Mouse (Mus musculus) midbrain, embryonic 11.5 days (tissue): Measurements from ENCODE around the gene Arfip2. TPM values are rescaled to one million over a fixed set of nuclear protein-coding genes. Genes with fewer than 3 reads are reported as not detected.

Source experiments
- ATAC-seq: fragments of 200-750 bp; cut with Nextera tagmentation; 2 replicates; pipeline ENCODE4 v1.8.0; 2017; ENCODE audit warnings: moderate TSS enrichment, moderate library complexity; ENCODE audit not compliant: low FRiP score
- DNase-seq: peaks from one replicate; pipeline ENCODE4 v3.0.0; 2015; ENCODE audit warnings: low spot score; ENCODE audit errors: missing footprints
- H3K27ac ChIP-seq: fragments of 300-500 bp; sonication (generic); 2 replicates; pipeline ENCODE4 v1.5.1; 2014; ENCODE audit warnings: low read depth, low read length
- H3K27me3 ChIP-seq: fragments of 300-500 bp; sonication (generic); 2 replicates; pipeline ENCODE4 v1.6.1; 2014; ENCODE audit warnings: mild to moderate bottlenecking, low read length, moderate library complexity, mixed read lengths; ENCODE audit not compliant: control insufficient read depth, insufficient read depth
- H3K36me3 ChIP-seq: fragments of 300-500 bp; sonication (generic); 2 replicates; pipeline ENCODE4 v1.6.1; 2014; ENCODE audit warnings: mild to moderate bottlenecking, low read length, moderate library complexity, mixed read lengths; ENCODE audit not compliant: control insufficient read depth, insufficient read depth
- H3K4me1 ChIP-seq: fragments of 300-500 bp; sonication (generic); 2 replicates; pipeline ENCODE4 v1.6.1; 2014; ENCODE audit warnings: low read length; ENCODE audit not compliant: control insufficient read depth, insufficient read depth
- H3K4me2 ChIP-seq: fragments of 300-500 bp; sonication (generic); 2 replicates; pipeline ENCODE4 v1.6.1; 2014; ENCODE audit warnings: mild to moderate bottlenecking, moderate library complexity
- H3K4me3 ChIP-seq: fragments of 300-500 bp; sonication (generic); 2 replicates; pipeline ENCODE4 v1.5.1; 2014; ENCODE audit warnings: low read depth, low read length
- H3K9ac ChIP-seq: fragments of 300-500 bp; sonication (generic); 2 replicates; pipeline ENCODE4 v1.6.1; 2014; ENCODE audit warnings: low read length
- H3K9me3 ChIP-seq: fragments of 300-500 bp; sonication (generic); 2 replicates; pipeline ENCODE4 v1.6.1; 2016; ENCODE audit warnings: low read length; ENCODE audit not compliant: control insufficient read depth
- WGBS: fragments of 180-500 bp; shearing (Covaris S2); extraction: QIAGEN DNeasy Blood & Tissue Kit; methylation state at CpG from one replicate; pipeline ENCODE4 v1.1.7; 2014; 5-methylcytosine and 5-hydroxymethylcytosine counted together
- polyA plus RNA-seq: library from polyadenylated mRNA; unstranded; fragments of >200 nt; fragmentation: Nextera tagmentation; extraction: Ambion mirVana; gene quantifications from 2 replicates; pipeline ENCODE4 v1.2.1, GENCODE M21; 2014

The Arfip2 gene
- 70.1 and 72.9 TPM in 2 replicates for polyA plus RNA-seq

DNA sequence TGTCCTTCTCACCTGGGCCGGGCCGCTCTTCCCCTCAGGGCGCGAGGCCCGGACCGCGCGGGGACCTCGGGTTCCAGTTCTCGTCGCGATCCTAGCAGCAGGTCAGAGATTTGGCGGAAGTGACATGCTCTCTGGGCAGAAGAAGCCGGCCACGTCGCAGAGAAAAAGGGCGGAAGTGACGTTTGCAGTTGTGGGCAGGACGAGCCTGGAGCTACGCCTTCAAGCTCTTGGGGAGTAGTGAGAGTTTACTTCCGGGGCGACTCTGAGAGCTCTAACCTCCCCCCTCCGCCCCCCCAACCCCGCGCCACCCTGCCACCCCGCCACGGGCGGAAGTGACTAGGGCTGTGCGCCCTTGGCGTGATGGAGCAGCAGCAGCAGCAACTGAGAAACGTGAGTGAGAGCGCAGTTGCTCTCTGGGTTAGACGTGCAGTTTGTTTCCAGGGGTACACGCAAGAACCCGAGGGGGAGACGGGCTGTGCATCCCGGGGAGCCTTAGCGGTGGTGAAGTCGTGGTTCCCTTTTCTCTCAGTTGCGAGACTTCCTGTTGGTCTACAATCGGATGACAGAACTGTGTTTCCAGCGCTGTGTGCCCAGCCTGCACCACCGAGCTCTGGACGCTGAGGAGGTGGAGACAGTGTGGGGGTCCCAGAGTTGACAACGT lies at the start of gene Arfip2, which contains the start of gene Gm45799:
Arfip2 (minus strand) TSS at position 184 of the 661 bp plus-strand sequence.
Gm45799 (plus strand) TSS at position 320 of the 661 bp plus-strand sequence.
- Histone ChIP-seq H3K4me2 (peak within 1 kb of the TSS; percentile 96), H3K27me3 (no peaks in the 10 kb centered on the region), H3K27ac (peak within 1 kb of the TSS; percentile 28; the same call in 1 of the 2 replicates), H3K4me1 (peaks cover 14% of the 10 kb centered on the region), H3K4me3 (peak within 1 kb of the TSS; percentile 63), H3K9ac (peak within 1 kb of the TSS; percentile 84), H3K36me3 (peaks cover 6% of the 10 kb centered on the region), H3K9me3 (no peaks in the 10 kb centered on the region)
- 0% methylated on average over 45 of the region's 45 CpGs for WGBS
- DNase-seq (peak; percentile 100), ATAC-seq (peak; percentile 96)

DNA sequence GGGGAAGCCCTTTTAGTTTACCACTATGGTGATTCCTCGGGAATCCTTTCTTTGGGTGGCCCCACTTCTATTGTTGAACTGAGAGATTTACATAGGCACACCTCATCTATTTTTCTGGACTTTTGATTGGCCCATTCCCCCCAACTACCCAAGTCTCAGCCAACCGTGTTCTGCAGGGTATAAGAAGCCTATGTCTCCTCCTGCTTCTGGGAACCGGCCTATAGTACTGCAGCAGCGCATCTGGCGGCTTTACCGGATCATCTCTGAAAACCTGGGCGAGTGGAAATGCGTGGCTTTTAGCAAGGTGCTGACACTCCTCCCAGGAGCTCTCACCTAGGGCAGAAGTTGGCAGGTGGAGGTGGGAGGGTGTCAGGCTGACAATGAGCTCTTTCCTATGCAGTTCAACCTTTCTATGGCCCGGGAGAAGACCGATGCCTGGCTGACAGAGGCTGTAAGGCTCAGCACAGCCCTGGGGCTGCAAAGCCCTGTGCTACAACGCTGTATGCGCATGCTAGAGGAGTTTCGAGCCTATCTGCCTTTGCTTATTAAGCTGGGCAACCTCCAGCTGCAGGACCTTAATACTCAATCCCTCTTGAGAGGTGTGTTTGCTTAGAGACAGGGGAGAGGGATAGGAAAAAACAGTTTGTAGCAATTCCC lies 45.5 kb upstream of the Arfip2 start:
- WGBS, result 8% methylated on average over 13 of the region's 13 CpGs
- ATAC-seq, result peak; percentile 70
- no peaks in the 10 kb centered on the region for H3K36me3 ChIP-seq
- H3K4me3 ChIP-seq, result no peak overlapping the region
- no peak overlapping the region for H3K27ac ChIP-seq
- H3K27me3 ChIP-seq, result no peaks in the 10 kb centered on the region
- no peak overlapping the region; the same call in 1 of the 2 replicates for H3K9ac ChIP-seq
- H3K4me1 ChIP-seq, result no peaks in the 10 kb centered on the region; the same call in 1 of the 2 replicates
- peak overlapping the region; percentile 28 for H3K4me2 ChIP-seq
- DNase-seq, result no peak
- no peaks in the 10 kb centered on the region for H3K9me3 ChIP-seq

DNA sequence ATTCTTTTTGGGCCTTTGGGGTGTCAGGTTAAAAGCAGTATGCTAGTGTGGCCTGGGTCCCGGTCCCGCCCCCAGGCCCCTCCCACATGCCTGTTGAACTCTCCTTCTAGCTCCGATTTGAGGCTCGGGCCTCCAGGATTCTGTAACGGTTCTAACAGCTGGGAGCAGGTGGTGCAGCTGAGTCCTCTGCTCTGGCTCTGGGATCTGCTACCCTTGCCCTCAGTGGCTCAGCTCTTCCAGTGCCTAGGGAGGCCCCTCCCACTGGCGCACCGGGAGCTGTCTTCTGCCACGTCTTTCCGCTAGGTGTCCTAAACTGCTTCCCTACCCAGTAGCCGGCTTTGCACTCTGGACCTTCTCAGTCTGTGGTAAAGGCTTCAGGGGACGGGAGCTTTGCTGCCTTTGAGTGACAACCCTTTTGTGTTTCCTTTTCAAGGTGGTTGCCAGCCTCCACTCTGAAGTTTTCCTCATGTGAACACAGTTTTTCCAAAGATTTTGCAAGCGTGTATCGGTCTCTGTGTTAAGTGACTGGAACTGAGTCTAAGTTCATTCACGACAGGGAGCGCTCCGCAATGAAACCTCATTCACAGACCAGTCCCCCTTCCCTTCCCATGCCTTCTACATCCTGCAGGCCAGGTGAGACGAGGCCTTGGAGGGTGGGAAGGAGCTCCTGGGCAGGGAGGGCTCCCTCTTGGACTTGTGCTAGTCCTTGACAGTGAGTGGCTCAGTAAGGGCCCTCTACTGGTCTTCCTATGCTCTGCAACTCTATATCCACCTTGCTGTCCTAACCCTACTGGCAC lies 10.6 kb upstream of the Arfip2 start, which contains the start of gene Dnhd1:
Dnhd1 (plus strand) TSS at position 189 of the 797 bp plus-strand sequence.
- DNase-seq, result peak; percentile 94
- 2% methylated on average over 17 of the region's 17 CpGs for WGBS
- Histone ChIP-seq H3K4me3 (peak within 1 kb of the TSS; percentile 27), H3K4me1 (peaks cover 2% of the 10 kb centered on the region; the same call in 1 of the 2 replicates), H3K4me2 (peak within 1 kb of the TSS; percentile 63), H3K27ac (no peak within 1 kb of the TSS), H3K9ac (peak within 1 kb of the TSS; percentile 38; the same call in 1 of the 2 replicates), H3K9me3 (no peaks in the 10 kb centered on the region), H3K36me3 (no peaks in the 10 kb centered on the region), H3K27me3 (no peaks in the 10 kb centered on the region)
- peak; percentile 95 for ATAC-seq

DNA sequence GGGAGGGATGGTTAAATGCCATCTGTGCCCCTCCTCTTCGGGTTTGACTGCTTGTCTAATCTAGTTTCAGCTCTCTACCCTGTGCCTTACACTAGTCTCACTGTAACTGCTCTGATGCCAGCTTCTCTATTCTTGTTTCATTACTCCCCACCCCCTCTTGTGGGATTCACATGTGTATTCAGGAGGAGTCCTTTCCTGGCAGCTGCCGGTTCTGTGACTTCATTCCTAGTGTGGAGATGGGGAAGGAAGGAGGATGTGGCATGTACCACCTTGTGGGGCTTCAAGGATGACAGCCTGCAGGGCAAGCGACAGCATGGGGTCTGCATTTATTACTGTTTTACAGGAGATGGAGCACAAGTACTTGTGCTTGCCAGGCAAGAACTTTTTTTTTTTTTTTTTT lies 1.7 kb upstream of the Arfip2 start:
- no peak for ATAC-seq
- Histone ChIP-seq H3K36me3 (peaks cover 4% of the 10 kb centered on the region), H3K4me1 (peaks cover 14% of the 10 kb centered on the region), H3K4me2 (no peak overlapping the region; the same call in 1 of the 2 replicates), H3K9me3 (no peaks in the 10 kb centered on the region), H3K4me3 (0 out of 2 replicates have a peak overlapping the region, but pooled peaks have one; percentile 3), H3K27me3 (no peaks in the 10 kb centered on the region), H3K9ac (no peak overlapping the region; the same call in 1 of the 2 replicates), H3K27ac (no peak overlapping the region)
- WGBS, result 80% methylated on average over 3 of the region's 3 CpGs
- DNase-seq, result no peak

DNA sequence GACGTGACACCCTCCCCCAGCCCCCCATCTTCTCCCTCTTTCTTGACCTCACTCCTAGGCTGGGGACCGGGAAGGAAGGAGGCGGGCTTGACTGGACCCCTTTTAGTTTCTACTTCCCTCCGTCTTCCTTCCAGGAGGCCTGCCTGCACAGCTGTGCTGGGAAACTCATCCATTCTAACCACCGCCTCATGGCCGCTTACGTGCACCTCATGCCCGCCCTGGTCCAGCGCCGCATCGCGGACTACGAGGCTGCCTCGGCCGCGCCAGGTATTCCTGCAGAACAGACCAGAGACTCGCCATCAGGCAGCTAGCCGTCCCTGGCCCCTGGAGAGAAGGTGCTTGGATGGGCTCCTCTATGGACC lies 659 bp upstream of the Arfip2 start:
- WGBS, result 0% methylated on average over 18 of the region's 18 CpGs
- no peak; the same call in 1 of the 2 replicates for ATAC-seq

DNA sequence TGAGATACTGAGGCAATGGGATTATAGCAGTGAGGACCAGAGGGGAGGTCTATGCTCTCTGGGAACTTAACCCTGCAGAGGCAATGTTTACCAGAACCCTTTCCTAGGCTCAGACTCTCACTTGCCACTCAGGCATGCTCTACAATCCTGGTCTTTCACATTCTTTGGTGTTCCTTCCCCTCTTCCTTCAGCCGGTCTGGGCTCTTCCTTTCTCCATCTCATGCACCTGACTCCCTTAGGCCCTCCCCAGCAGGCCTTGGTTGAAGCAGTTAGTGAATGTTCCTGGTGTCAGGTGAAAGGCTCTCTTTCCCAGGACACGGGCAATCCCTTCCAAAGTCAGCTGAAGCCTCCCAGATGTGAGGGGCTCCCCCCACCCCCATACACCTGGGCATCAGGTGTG lies 460 bp downstream of the Arfip2 start, which contains the start of gene Timm10b:
Timm10b (plus strand) TSS at position 301 of the 400 bp plus-strand sequence.
- Histone ChIP-seq H3K4me1 (peaks cover 14% of the 10 kb centered on the region), H3K4me3 (peak within 1 kb of the TSS; percentile 63), H3K9ac (peak within 1 kb of the TSS; percentile 84), H3K27ac (peak within 1 kb of the TSS; percentile 28; the same call in 1 of the 2 replicates), H3K36me3 (peaks cover 6% of the 10 kb centered on the region), H3K9me3 (no peaks in the 10 kb centered on the region), H3K27me3 (peaks cover under 1% of the 10 kb centered on the region; the same call in 1 of the 2 replicates), H3K4me2 (peak within 1 kb of the TSS; percentile 96)
- DNase-seq (no peak), ATAC-seq (no peak)
- 0% methylated on average over 2 of the region's 2 CpGs for WGBS

More for the DNA sequence above, 659 bp upstream of the Arfip2 start:
- Histone ChIP-seq H3K4me3 (peak overlapping the region; percentile 63), H3K9me3 (no peaks in the 10 kb centered on the region), H3K27ac (peak overlapping the region; percentile 28; the same call in 1 of the 2 replicates), H3K9ac (peak overlapping the region; percentile 81), H3K4me2 (peak overlapping the region; percentile 96), H3K36me3 (peaks cover 6% of the 10 kb centered on the region), H3K4me1 (peaks cover 14% of the 10 kb centered on the region), H3K27me3 (no peaks in the 10 kb centered on the region)
- DNase-seq, result no peak

DNA sequence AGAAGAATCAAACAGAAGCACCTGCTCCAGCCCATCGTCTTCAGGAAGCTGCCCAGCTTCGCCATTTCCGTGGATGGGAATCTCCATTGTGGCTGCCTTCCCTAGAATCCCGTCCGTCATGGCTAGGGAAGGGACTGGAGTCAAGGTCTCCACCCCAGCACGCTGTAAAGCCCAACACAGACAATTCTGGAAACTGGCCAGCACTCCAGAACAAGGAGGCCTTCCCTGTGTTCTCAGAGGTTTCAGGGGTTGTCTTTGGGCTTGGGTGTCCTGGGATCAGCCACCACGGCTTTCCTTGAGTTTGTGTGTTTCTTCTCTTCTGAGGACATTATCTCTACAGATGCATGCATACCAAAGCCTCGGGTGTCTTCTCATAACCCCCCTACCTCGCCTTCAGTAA lies 912 bp downstream of the Arfip2 start:
- DNase-seq (peak; percentile 67), ATAC-seq (no peak)
- Histone ChIP-seq H3K4me1 (peaks cover 16% of the 10 kb centered on the region), H3K4me3 (peak overlapping the region; percentile 63), H3K27me3 (peaks cover 2% of the 10 kb centered on the region; the same call in 1 of the 2 replicates), H3K9ac (peak overlapping the region; percentile 84), H3K4me2 (peak overlapping the region; percentile 96), H3K27ac (no peak overlapping the region), H3K9me3 (no peaks in the 10 kb centered on the region), H3K36me3 (peaks cover 6% of the 10 kb centered on the region)
- WGBS, result 79% methylated on average over 9 of the region's 9 CpGs

DNA sequence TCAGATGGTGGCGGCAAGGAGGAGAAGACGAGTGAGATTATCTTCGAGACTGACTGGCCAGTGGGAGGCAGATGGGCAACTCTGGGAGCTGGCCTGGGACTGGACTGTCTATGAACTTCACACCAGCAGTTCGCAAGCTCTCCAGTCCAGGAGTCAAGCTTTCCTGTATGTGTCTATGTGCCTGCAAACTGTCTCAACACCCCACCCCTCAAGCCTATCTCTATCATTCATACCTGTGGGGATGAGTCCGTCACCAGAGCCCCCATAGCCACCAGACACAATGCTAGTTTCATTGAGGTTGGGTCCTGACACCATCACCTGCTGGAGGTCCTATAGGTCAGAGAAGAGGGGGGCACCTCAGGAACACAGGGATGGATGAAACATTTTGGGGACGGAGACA lies 1.4 kb downstream of the Arfip2 start:
- ATAC-seq, result no peak
- Histone ChIP-seq H3K27ac (no peak overlapping the region), H3K36me3 (peaks cover 6% of the 10 kb centered on the region), H3K9me3 (no peaks in the 10 kb centered on the region), H3K4me3 (no peak overlapping the region), H3K4me1 (peaks cover 21% of the 10 kb centered on the region), H3K27me3 (peaks cover 2% of the 10 kb centered on the region; the same call in 1 of the 2 replicates), H3K4me2 (no peak overlapping the region), H3K9ac (no peak overlapping the region)
- whole genome bisulfite sequencing, result 92% methylated on average over 6 of the region's 6 CpGs
- DNase-seq, result peak; percentile 49
